Mouse (Mus musculus): ENCODE measurements around the gene Car1. TPM values are rescaled to one million over a fixed set of nuclear protein-coding genes. Genes with fewer than 3 reads are reported as not detected.
"Not testable (repeated sequence)": the region's sequence is repeated elsewhere in the genome, so short reads cannot be mapped to it uniquely, and the experiment has no call there.

Car1 gene
- polyA plus RNA-seq, 1 experiment from 2014 or later: not detected

DNA sequence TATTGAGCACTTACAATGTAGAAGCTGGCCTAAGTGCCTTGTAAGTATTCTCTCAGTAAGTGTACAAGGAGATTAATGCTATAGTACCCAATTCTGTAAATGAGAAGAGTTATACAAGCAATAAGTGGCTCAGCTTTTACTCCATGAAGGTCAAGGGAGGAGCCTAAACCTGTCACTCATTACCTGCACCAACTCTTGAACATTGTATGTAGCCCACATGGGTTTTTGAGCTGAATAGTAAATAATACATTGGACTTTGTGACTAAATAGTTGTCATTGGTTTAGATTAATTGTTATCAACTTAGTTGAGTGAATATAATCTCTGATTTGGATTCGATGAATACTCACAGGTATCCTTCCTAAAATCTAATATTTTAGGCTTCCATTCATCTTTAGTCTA, 35.7 kb downstream of the Car1 start:
- not testable (repeated sequence) for H3K27ac ChIP-seq (ENCODE audit: low read length); H3K9me3 ChIP-seq (replicated peaks; ENCODE audit: control insufficient read depth, low read length, poor library complexity, severe bottlenecking); H3K27me3 ChIP-seq (ENCODE audit: control insufficient read depth, insufficient read depth, low read depth, low read length); H3K9ac ChIP-seq (ENCODE audit: low read depth, low read length); H3K4me3 ChIP-seq (ENCODE audit: low read depth, low read length); H3K4me1 ChIP-seq (ENCODE audit: control insufficient read depth, insufficient read depth, low read length); ATAC-seq; H3K36me3 ChIP-seq (ENCODE audit: control insufficient read depth, insufficient read depth, low read length); H3K4me2 ChIP-seq (ENCODE audit: low read length)
- WGBS: 97% methylated on average over 1 of the region's 1 CpGs

DNA sequence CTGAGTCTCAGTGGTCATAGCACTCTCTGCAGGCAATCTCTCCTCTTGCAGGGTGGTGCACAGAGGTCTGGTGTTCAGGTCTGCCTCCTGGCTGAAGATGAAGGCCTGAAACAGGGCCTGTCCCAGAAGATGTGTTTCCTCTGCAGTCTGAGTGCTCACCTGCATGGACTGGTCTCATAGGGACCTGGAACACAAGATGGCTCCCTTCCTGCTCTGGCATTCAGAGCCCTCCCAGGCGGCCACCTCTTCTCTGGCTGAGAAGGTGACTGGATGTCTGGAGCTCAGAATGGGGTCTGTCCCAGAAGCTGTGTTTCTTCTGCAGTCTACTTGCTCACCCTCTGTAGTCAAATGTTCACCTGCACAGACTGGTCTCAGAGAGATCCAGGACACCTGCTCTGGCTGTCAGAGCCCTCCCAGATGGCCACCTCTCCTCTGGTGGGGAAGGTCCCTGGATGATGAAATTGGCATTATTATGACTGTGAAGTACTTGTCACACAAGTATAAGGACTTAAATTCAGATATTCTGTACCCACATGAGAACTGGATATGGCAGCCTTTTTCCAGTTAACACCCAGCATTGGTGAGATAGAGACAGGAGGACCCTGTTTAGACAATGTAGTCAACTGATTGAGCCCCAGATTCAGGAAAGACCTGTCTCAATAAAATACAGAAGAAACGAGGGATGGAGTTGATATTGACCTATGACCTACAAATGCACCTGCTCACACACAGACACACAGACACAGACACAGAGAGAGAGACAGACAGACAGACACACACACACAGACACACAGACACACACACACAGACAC, 43.2 kb downstream of the Car1 start:
- no peak for ATAC-seq
- H3K9me3 ChIP-seq (replicated peaks; ENCODE audit: control insufficient read depth, low read length, poor library complexity, severe bottlenecking): no peaks in the 10 kb centered on the region
- 87% methylated on average over 2 of the region's 2 CpGs for WGBS
- H3K4me3 ChIP-seq (ENCODE audit: low read depth, low read length): no peak overlapping the region
- H3K4me1 ChIP-seq (ENCODE audit: control insufficient read depth, insufficient read depth, low read length): no peaks in the 10 kb centered on the region
- no peak overlapping the region for H3K4me2 ChIP-seq (ENCODE audit: low read length)
- no peak overlapping the region for H3K9ac ChIP-seq (ENCODE audit: low read depth, low read length)
- no peak overlapping the region for H3K27ac ChIP-seq (ENCODE audit: low read length)
- H3K27me3 ChIP-seq (ENCODE audit: control insufficient read depth, insufficient read depth, low read depth, low read length): no peaks in the 10 kb centered on the region
- no peaks in the 10 kb centered on the region for H3K36me3 ChIP-seq (ENCODE audit: control insufficient read depth, insufficient read depth, low read length)

DNA sequence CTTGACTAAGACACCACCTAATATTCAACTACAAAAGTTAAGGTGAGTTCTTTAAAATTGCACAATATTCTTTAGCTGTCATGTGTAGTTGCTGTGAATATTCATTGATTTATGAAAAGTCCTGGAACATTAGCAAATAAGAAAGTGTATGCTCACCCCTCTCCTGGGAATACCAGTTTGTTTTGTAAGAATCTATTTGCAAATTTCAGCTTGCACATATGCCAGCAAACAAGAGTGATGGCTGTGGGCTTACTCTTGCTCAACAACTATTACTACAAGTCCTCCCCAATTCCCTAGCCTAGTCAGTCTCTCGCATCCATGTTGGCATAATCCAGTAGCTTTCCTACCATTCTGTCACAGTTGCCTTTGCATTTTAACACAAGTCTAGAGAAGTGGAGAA, 52.5 kb downstream of the Car1 start:
- no peaks in the 10 kb centered on the region for H3K36me3 ChIP-seq (ENCODE audit: control insufficient read depth, insufficient read depth, low read length)
- ATAC-seq: no peak
- no peak overlapping the region for H3K4me3 ChIP-seq (ENCODE audit: low read depth, low read length)
- H3K9me3 ChIP-seq (replicated peaks; ENCODE audit: control insufficient read depth, low read length, poor library complexity, severe bottlenecking): no peaks in the 10 kb centered on the region
- no peaks in the 10 kb centered on the region for H3K27me3 ChIP-seq (ENCODE audit: control insufficient read depth, insufficient read depth, low read depth, low read length)
- WGBS: 94% methylated on average over 1 of the region's 1 CpGs
- no peak overlapping the region for H3K4me2 ChIP-seq (ENCODE audit: low read length)
- no peak overlapping the region for H3K27ac ChIP-seq (ENCODE audit: low read length)
- H3K9ac ChIP-seq (ENCODE audit: low read depth, low read length): no peak overlapping the region
- H3K4me1 ChIP-seq (ENCODE audit: control insufficient read depth, insufficient read depth, low read length): no peaks in the 10 kb centered on the region

DNA sequence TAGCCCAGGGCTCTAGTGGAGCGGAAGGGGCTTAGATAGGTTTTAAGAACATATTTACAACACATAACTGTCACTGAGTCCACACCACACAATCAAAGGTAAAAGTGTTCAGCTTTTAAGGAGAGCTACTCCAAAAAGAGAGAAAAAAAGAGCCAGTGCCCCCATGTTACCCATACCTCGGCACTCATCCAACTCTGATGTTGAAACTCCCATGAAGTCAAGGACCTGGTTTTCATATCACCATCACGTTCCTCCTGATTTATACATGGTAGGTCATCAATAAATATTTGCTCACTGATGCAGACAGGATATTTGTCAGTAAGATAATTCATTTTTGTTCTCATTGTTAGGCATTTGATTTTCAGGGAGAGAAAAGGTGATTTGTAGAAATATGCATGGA, 62.1 kb downstream of the Car1 start:
- H3K9ac ChIP-seq (ENCODE audit: low read depth, low read length): no peak overlapping the region
- H3K4me1 ChIP-seq (ENCODE audit: control insufficient read depth, insufficient read depth, low read length): no peaks in the 10 kb centered on the region
- H3K4me2 ChIP-seq (ENCODE audit: low read length): no peak overlapping the region
- H3K27ac ChIP-seq (ENCODE audit: low read length): no peak overlapping the region
- no peak for ATAC-seq
- H3K4me3 ChIP-seq (ENCODE audit: low read depth, low read length): no peak overlapping the region
- WGBS: 86% methylated on average over 3 of the region's 3 CpGs
- H3K36me3 ChIP-seq (ENCODE audit: control insufficient read depth, insufficient read depth, low read length): no peaks in the 10 kb centered on the region
- no peaks in the 10 kb centered on the region for H3K9me3 ChIP-seq (replicated peaks; ENCODE audit: control insufficient read depth, low read length, poor library complexity, severe bottlenecking)
- no peaks in the 10 kb centered on the region for H3K27me3 ChIP-seq (ENCODE audit: control insufficient read depth, insufficient read depth, low read depth, low read length)

DNA sequence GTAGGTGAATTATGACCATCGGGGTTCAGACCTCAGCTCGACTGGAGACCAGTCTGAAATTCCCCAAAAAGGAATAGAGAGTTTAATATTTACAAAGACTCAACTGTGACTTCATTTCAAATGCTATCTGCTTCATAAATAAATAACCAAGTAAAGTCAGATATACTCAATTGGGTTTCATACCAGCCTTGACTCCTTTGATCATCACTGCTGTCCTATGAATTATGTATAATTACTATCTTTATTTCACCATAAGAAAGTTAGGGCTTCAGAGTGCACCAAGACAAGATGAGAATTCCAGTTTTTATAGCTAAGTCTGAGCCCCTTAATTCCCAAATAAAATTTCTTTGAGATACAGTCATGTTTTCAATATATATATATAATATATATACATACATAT, 69.9 kb downstream of the Car1 start:
- Histone ChIP-seq H3K36me3 (ENCODE audit: control insufficient read depth, insufficient read depth, low read length) (no peaks in the 10 kb centered on the region), H3K4me3 (ENCODE audit: low read depth, low read length) (no peak overlapping the region), H3K27ac (ENCODE audit: low read length) (no peak overlapping the region), H3K27me3 (ENCODE audit: control insufficient read depth, insufficient read depth, low read depth, low read length) (no peaks in the 10 kb centered on the region), H3K4me1 (ENCODE audit: control insufficient read depth, insufficient read depth, low read length) (no peaks in the 10 kb centered on the region), H3K9ac (ENCODE audit: low read depth, low read length) (no peak overlapping the region), H3K4me2 (ENCODE audit: low read length) (no peak overlapping the region), H3K9me3 (replicated peaks; ENCODE audit: control insufficient read depth, low read length, poor library complexity, severe bottlenecking) (no peaks in the 10 kb centered on the region)
- ATAC-seq: no peak
- 84% methylated on average over 2 of the region's 2 CpGs for WGBS

DNA sequence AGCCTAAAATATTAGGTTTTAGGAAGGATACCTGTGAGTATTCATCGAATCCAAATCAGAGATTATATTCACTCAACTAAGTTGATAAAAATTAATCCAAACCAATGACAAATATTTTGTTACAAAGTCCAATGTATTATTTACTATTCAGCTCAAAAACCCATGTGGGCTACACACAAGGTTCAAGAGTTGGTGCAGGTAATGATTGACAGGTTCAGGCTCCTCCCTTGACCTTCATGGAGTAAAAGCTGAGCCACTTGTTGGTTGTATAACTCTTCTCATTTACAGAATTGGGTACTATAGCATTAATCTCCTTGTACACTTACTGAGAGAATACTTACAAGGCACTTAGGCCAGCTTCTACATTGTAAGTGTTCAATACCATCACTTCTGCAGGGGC, 80.7 kb downstream of the Car1 start:
- H3K27me3 ChIP-seq (ENCODE audit: control insufficient read depth, insufficient read depth, low read depth, low read length); H3K4me3 ChIP-seq (ENCODE audit: low read depth, low read length); H3K27ac ChIP-seq (ENCODE audit: low read length); H3K4me1 ChIP-seq (ENCODE audit: control insufficient read depth, insufficient read depth, low read length); ATAC-seq; H3K4me2 ChIP-seq (ENCODE audit: low read length); H3K9me3 ChIP-seq (replicated peaks; ENCODE audit: control insufficient read depth, low read length, poor library complexity, severe bottlenecking); H3K36me3 ChIP-seq (ENCODE audit: control insufficient read depth, insufficient read depth, low read length); H3K9ac ChIP-seq (ENCODE audit: low read depth, low read length): not testable (repeated sequence)
- 89% methylated on average over 1 of the region's 1 CpGs for WGBS

DNA sequence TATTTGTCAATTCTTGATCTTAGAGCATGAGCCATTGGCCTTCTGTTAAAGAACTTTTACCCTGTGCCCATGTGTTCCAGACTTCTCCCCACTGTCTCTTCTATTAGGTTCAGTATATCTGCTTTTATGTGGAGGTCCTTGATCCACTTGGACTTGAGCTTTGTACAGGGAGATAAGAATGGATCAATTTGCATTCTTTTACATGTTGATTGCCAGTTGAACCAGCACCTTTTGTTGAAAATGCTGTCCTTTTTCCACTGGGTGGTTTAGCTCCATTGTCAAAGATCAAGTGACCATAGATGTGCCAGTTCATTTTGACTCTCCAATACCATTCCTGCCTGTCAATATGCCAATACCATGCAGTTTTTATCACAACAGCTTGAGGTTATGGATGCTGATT, 82.7 kb downstream of the Car1 start:
- H3K9ac ChIP-seq (ENCODE audit: low read depth, low read length); H3K4me2 ChIP-seq (ENCODE audit: low read length); ATAC-seq; H3K4me3 ChIP-seq (ENCODE audit: low read depth, low read length); H3K27ac ChIP-seq (ENCODE audit: low read length); H3K9me3 ChIP-seq (replicated peaks; ENCODE audit: control insufficient read depth, low read length, poor library complexity, severe bottlenecking); H3K27me3 ChIP-seq (ENCODE audit: control insufficient read depth, insufficient read depth, low read depth, low read length); H3K4me1 ChIP-seq (ENCODE audit: control insufficient read depth, insufficient read depth, low read length); H3K36me3 ChIP-seq (ENCODE audit: control insufficient read depth, insufficient read depth, low read length): not testable (repeated sequence)

Other genes with a start within 250 kb of the Car1 start
- gene 1810022K09Rik, start 197.1 kb downstream of the Car1 start, polyA plus RNA-seq (2015; fragmentation: Nextera tagmentation; extraction: Ambion mirVana): 328 and 344 TPM in 2 replicates
- 0.70 and 1.2 TPM in 2 replicates for gene Car13, start 166.6 kb downstream of the Car1 start, polyA plus RNA-seq (2015; fragmentation: Nextera tagmentation; extraction: Ambion mirVana)
- 1.8 and 3.6 TPM in 2 replicates for gene Car3, start 55.1 kb upstream of the Car1 start, polyA plus RNA-seq (2015; fragmentation: Nextera tagmentation; extraction: Ambion mirVana)
- 19.4 and 22.0 TPM in 2 replicates for gene Car2, start 77.9 kb upstream of the Car1 start, polyA plus RNA-seq (2015; fragmentation: Nextera tagmentation; extraction: Ambion mirVana)

Data from midbrain, embryonic 16.5 days (tissue).